Mouse (Mus musculus): ENCODE measurements at regions not wholly inside any gene's neighbourhood (a gene's known extent, or its start where the extent isn't known, plus 50 kb on each side); places are given as distances from the start of the nearest gene placed in this dataset.
"Not testable (repeated sequence)": the region's sequence is repeated elsewhere in the genome, so short reads cannot be mapped to it uniquely, and the experiment has no call there.

DNA sequence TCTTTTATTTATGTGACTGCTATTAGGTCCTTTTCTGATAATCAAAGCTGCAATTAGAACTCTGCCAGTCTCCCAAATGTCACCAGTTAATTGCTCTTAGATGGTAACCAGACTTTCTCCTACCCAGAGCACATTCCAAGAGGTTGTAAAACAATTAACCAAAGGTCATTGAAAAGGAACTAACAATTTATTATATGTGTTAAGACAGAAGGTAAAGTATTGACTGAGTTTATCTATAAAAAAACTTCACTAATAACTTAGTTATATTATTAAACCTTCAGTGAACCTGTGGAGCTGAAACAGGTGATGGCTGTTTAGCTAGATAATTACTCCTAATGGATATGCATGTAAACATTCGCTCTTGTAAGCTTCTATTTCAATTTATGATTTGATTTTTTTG is 1547.9 kb upstream of the Pcdh17 start:
- not testable (repeated sequence) for H3K27ac ChIP-seq (ENCODE audit: low read depth, low read length); H3K9ac ChIP-seq (ENCODE audit: low read length); H3K36me3 ChIP-seq (ENCODE audit: control insufficient read depth, insufficient read depth, low read length); ATAC-seq; H3K9me3 ChIP-seq (replicated peaks; ENCODE audit: control insufficient read depth, low read length); H3K4me3 ChIP-seq (ENCODE audit: low read depth, low read length); H3K27me3 ChIP-seq (replicated peaks; ENCODE audit: control insufficient read depth, insufficient read depth, low read length); DNase-seq (ENCODE audit: low spot score); H3K4me1 ChIP-seq (ENCODE audit: control insufficient read depth, insufficient read depth, low read length); H3K4me2 ChIP-seq (ENCODE audit: low read length)
- WGBS: 75% methylated on average over 1 of the region's 1 CpGs

DNA sequence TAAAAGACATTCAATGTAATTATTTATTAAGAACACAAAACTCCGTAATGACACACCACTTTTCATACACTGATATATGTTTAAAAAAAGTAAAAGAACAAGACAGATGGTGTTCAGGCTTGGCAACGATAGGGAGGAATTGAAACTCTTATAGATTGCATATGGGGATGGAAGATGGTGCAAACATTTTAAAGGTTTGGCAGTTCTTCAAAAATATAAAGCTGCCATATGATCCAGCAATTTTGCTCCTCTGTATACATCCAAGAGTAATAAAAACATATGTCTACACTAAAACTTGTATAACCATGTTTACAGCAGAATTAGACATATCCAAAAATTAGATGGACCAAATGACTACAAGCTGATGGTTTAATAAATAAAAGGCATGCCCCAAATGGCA is 1544.5 kb upstream of the Pcdh17 start:
- ATAC-seq (peak; percentile 65; the same call in 1 of the 2 replicates), DNase-seq (ENCODE audit: low spot score) (peak; percentile 73)
- no peak overlapping the region for H3K27ac ChIP-seq (ENCODE audit: low read depth, low read length)
- H3K27me3 ChIP-seq (replicated peaks; ENCODE audit: control insufficient read depth, insufficient read depth, low read length): no peaks in the 10 kb centered on the region
- no peak overlapping the region for H3K4me3 ChIP-seq (ENCODE audit: low read depth, low read length)
- no peaks in the 10 kb centered on the region for H3K9me3 ChIP-seq (replicated peaks; ENCODE audit: control insufficient read depth, low read length)
- no peak overlapping the region for H3K9ac ChIP-seq (ENCODE audit: low read length)
- no peaks in the 10 kb centered on the region for H3K36me3 ChIP-seq (ENCODE audit: control insufficient read depth, insufficient read depth, low read length)
- no peaks in the 10 kb centered on the region for H3K4me1 ChIP-seq (ENCODE audit: control insufficient read depth, insufficient read depth, low read length)
- 79% methylated on average over 2 of the region's 2 CpGs for WGBS
- H3K4me2 ChIP-seq (ENCODE audit: low read length): no peak overlapping the region

Measured in forebrain, embryonic 14.5 days (tissue).